Comparison of ENCODE assay signal across 8 mouse cellular contexts in the genomic region with DNA sequence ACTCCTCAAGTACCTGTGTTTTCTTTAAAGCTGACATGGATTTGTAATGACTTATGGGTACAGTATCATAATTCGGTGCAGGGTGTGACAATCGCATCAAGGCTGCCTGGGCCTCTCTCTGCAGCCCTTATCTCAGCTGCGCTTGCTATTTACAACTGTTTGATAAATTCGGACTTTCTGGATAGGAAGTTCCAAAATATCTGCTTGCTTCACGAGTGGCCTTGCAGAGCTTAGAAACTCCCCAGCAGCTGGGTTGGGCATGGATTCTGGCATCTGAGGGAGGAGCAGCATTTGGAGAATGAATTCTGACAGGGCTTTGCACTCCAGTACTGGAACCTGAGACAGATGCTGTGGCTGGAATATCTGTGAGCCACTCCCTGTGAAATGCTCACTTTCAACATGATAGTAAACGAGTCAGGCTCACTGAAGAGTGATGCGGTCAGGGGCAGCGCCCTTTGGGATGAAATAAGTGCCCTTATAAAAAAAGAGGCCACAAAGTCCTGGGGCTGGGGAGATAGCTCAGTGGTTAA. TPM values are rescaled to one million over a fixed set of nuclear protein-coding genes. Genes with fewer than 3 reads are reported as not detected.
DNase-seq lines count a peak whose midpoint lies in the region; ATAC-seq and TF ChIP-seq lines count a peak whose summit lies in the region.

No protein-coding gene starts in this region.

- no peak for ATAC-seq in neural tube, embryonic 13.5 days (ENCODE audit: low read depth)
- ATAC-seq in hindbrain, postnatal 0 days = no peak
- ATAC-seq in stomach, embryonic 16.5 days (ENCODE audit: insufficient read depth, low FRiP score) = no peak

- no peak for DNase-seq in heart, embryonic 10.5 days (ENCODE audit: low spot score)
- no peak for DNase-seq in heart, postnatal 36 days
- DNase-seq in neural tube, embryonic 10.5 days (ENCODE audit: extremely low spot score, low spot score) = no peak
- no peak for DNase-seq in hindbrain, postnatal 0 days (ENCODE audit: low spot score)
- DNase-seq in gastrocnemius, postnatal 36 days = no peak
- DNase-seq in thymus, adult 18-20 months = no peak

- H3K4me2 ChIP-seq in neural tube, embryonic 13.5 days = no peak overlapping the region
- no peak overlapping the region for H3K4me2 ChIP-seq in hindbrain, postnatal 0 days (ENCODE audit: low read depth, low read length)
- no peak overlapping the region for H3K4me2 ChIP-seq in stomach, embryonic 16.5 days (ENCODE audit: low read depth, low read length)

- peak overlapping the region; percentile 75 for H3K27ac ChIP-seq in heart, embryonic 10.5 days
- peak overlapping the region; percentile 56 for H3K27ac ChIP-seq in neural tube, embryonic 13.5 days (replicated peaks)
- H3K27ac ChIP-seq in hindbrain, postnatal 0 days = peak overlapping the region; percentile 64; the same call in 1 of the 2 replicates
- peak overlapping the region; percentile 48; the same call in 1 of the 2 replicates for H3K27ac ChIP-seq in stomach, embryonic 16.5 days (ENCODE audit: low read length)

- H3K9me3 ChIP-seq in heart, embryonic 10.5 days = no peaks in the 10 kb centered on the region
- H3K9me3 ChIP-seq in neural tube, embryonic 13.5 days = no peaks in the 10 kb centered on the region
- H3K9me3 ChIP-seq in hindbrain, postnatal 0 days (ENCODE audit: low read length) = no peaks in the 10 kb centered on the region
- H3K9me3 ChIP-seq in stomach, embryonic 16.5 days (replicated peaks; ENCODE audit: control insufficient read depth, low read length) = no peaks in the 10 kb centered on the region

- peaks cover 54% of the 10 kb centered on the region for H3K4me1 ChIP-seq in heart, embryonic 10.5 days
- peaks cover 72% of the 10 kb centered on the region for H3K4me1 ChIP-seq in neural tube, embryonic 13.5 days (replicated peaks)
- H3K4me1 ChIP-seq in hindbrain, postnatal 0 days (ENCODE audit: insufficient read depth, low read length) = peaks cover 16% of the 10 kb centered on the region
- peaks cover 13% of the 10 kb centered on the region for H3K4me1 ChIP-seq in stomach, embryonic 16.5 days (ENCODE audit: control insufficient read depth, insufficient read depth, low read length)

- intact Hi-C loops in heart, postnatal 36 days (cut with DNase I) = no loop called here
- intact Hi-C loops in gastrocnemius, postnatal 36 days (cut with DNase I) = no loop called here

- no peaks in the 10 kb centered on the region for H3K27me3 ChIP-seq in heart, embryonic 10.5 days (ENCODE audit: insufficient read depth, poor library complexity, severe bottlenecking)
- no peaks in the 10 kb centered on the region for H3K27me3 ChIP-seq in neural tube, embryonic 13.5 days
- no peaks in the 10 kb centered on the region for H3K27me3 ChIP-seq in hindbrain, postnatal 0 days (ENCODE audit: insufficient read depth, low read length)
- no peaks in the 10 kb centered on the region for H3K27me3 ChIP-seq in stomach, embryonic 16.5 days (ENCODE audit: control insufficient read depth, insufficient read depth, low read length)

- WGBS in heart, embryonic 10.5 days = 36% methylated on average over 8 of the region's 8 CpGs
- 87% methylated on average over 8 of the region's 8 CpGs for WGBS in neural tube, embryonic 13.5 days
- WGBS in hindbrain, postnatal 0 days = 69% methylated on average over 8 of the region's 8 CpGs
- 45% methylated on average over 8 of the region's 8 CpGs for WGBS in stomach, embryonic 16.5 days

- no peak for TF ChIP-seq CTCF in hindbrain, postnatal 0 days (IDR thresholded peaks at IDR 0.05; ENCODE audit: low read depth)

- H3K36me3 ChIP-seq in heart, embryonic 10.5 days = peaks cover 42% of the 10 kb centered on the region
- H3K36me3 ChIP-seq in neural tube, embryonic 13.5 days = peaks cover 8% of the 10 kb centered on the region; the same call in 1 of the 2 replicates
- no peaks in the 10 kb centered on the region for H3K36me3 ChIP-seq in hindbrain, postnatal 0 days (ENCODE audit: insufficient read depth, low read length)
- H3K36me3 ChIP-seq in stomach, embryonic 16.5 days (ENCODE audit: control insufficient read depth, insufficient read depth, low read length) = no peaks in the 10 kb centered on the region

- no peak overlapping the region for H3K9ac ChIP-seq in neural tube, embryonic 13.5 days
- no peak overlapping the region for H3K9ac ChIP-seq in hindbrain, postnatal 0 days (replicated peaks; ENCODE audit: low read length)
- H3K9ac ChIP-seq in stomach, embryonic 16.5 days (ENCODE audit: low read length) = peak overlapping the region; percentile 3; the same call in 1 of the 2 replicates

- H3K4me3 ChIP-seq in heart, embryonic 10.5 days = peak overlapping the region; percentile 16; the same call in 1 of the 2 replicates
- H3K4me3 ChIP-seq in neural tube, embryonic 13.5 days = no peak overlapping the region
- no peak overlapping the region for H3K4me3 ChIP-seq in hindbrain, postnatal 0 days (ENCODE audit: low read length)
- H3K4me3 ChIP-seq in stomach, embryonic 16.5 days (replicated peaks; ENCODE audit: low read length) = no peak overlapping the region

RNA-seq across cellular contexts. Expression of a gene that starts 7.7 kb away (rescaled TPM):
- polyA plus RNA-seq in heart, embryonic 10.5 days (2016; fragmentation: Nextera tagmentation; extraction: Ambion mirVana) = 10.7 and 12.8 TPM in 2 replicates
- total RNA-seq in heart, postnatal 36 days (2021) = 1 to 10 TPM; 6.9 to 8.8 TPM
- polyA plus RNA-seq in neural tube, embryonic 13.5 days (2015; fragmentation: Nextera tagmentation; extraction: Ambion mirVana) = 14.5 and 18.3 TPM in 2 replicates
- total RNA-seq in hindbrain, postnatal 0 days (2014; rRNA removed) = 19.5 and 23.4 TPM in 2 replicates
- polyA plus RNA-seq in hindbrain, postnatal 0 days (2015; fragmentation: Nextera tagmentation; extraction: Ambion mirVana) = 10.0 and 11.4 TPM in 2 replicates
- 3.7 and 4.6 TPM in 2 replicates for polyA plus RNA-seq in stomach, embryonic 16.5 days (2015; fragmentation: Nextera tagmentation; extraction: Ambion mirVana)
- total RNA-seq in gastrocnemius, postnatal 36 days (2021) = 1 to 10 TPM; 3.6 to 4.0 TPM

RNA-seq across cellular contexts. Expression of a gene that starts 24.7 kb away (rescaled TPM):
- polyA plus RNA-seq in heart, embryonic 10.5 days (2016; fragmentation: Nextera tagmentation; extraction: Ambion mirVana) = 11.8 and 13.7 TPM in 2 replicates
- 1 to 10 TPM; 3.2 to 3.4 TPM for total RNA-seq in heart, postnatal 36 days (2021)
- 19.6 and 21.4 TPM in 2 replicates for polyA plus RNA-seq in neural tube, embryonic 13.5 days (2015; fragmentation: Nextera tagmentation; extraction: Ambion mirVana)
- total RNA-seq in hindbrain, postnatal 0 days (2014; rRNA removed) = 10.1 and 13.7 TPM in 2 replicates
- 12.6 and 12.7 TPM in 2 replicates for polyA plus RNA-seq in hindbrain, postnatal 0 days (2015; fragmentation: Nextera tagmentation; extraction: Ambion mirVana)
- polyA plus RNA-seq in stomach, embryonic 16.5 days (2015; fragmentation: Nextera tagmentation; extraction: Ambion mirVana) = 11.6 and 12.9 TPM in 2 replicates
- total RNA-seq in gastrocnemius, postnatal 36 days (2021) = 1 to 10 TPM; 3.0 to 3.5 TPM

RNA-seq across cellular contexts. Expression of a gene that starts 57.1 kb away (rescaled TPM):
- polyA plus RNA-seq in heart, embryonic 10.5 days (2016; fragmentation: Nextera tagmentation; extraction: Ambion mirVana) = 295 and 308 TPM in 2 replicates
- total RNA-seq in heart, postnatal 36 days (2021) = 100 to 1,000 TPM; 233 to 243 TPM
- 254 and 261 TPM in 2 replicates for polyA plus RNA-seq in neural tube, embryonic 13.5 days (2015; fragmentation: Nextera tagmentation; extraction: Ambion mirVana)
- 323 and 346 TPM in 2 replicates for total RNA-seq in hindbrain, postnatal 0 days (2014; rRNA removed)
- polyA plus RNA-seq in hindbrain, postnatal 0 days (2015; fragmentation: Nextera tagmentation; extraction: Ambion mirVana) = 355 and 374 TPM in 2 replicates
- 438 and 480 TPM in 2 replicates for polyA plus RNA-seq in stomach, embryonic 16.5 days (2015; fragmentation: Nextera tagmentation; extraction: Ambion mirVana)
- 100 to 1,000 TPM; 165 to 172 TPM for total RNA-seq in gastrocnemius, postnatal 36 days (2021)
